Mouse (Mus musculus) heart, adult 18-20 months (tissue): ENCODE results near the gene Zbtb39. TPM values are rescaled to one million over a fixed set of nuclear protein-coding genes. Genes with fewer than 3 reads are reported as not detected.

Experiments used
- total RNA-seq, 2 experiments: library from RNA; stranded (reverse); gene quantifications; 2 replicates each; pipeline ENCODE4 v1.2.3; 2021

Gene Zbtb39
- total RNA-seq, 2 experiments from 2014 or later = 6.8 to 7.6 TPM

Other genes starting within 250 kb of the Zbtb39 start
- under 1 TPM; 0.37 to 0.54 TPM for gene Stac3, start 237.9 kb upstream of the Zbtb39 start, total RNA-seq
- gene Ndufa4l2, start 224.6 kb upstream of the Zbtb39 start, total RNA-seq = 10 to 100 TPM; 23.9 to 27.0 TPM
- 10 to 100 TPM; 39.3 to 44.7 TPM for gene Shmt2, start 217.1 kb upstream of the Zbtb39 start, total RNA-seq
- under 1 TPM; 0.35 to 0.39 TPM for gene Nxph4, start 205.0 kb upstream of the Zbtb39 start, total RNA-seq
- 10 to 100 TPM; 65.2 to 69.7 TPM for gene Lrp1, start 118.4 kb upstream of the Zbtb39 start, total RNA-seq
- 10 to 100 TPM; 45.2 to 45.7 TPM for gene Stat6, start 96.6 kb upstream of the Zbtb39 start, total RNA-seq
- gene Nemp1, start 72.6 kb upstream of the Zbtb39 start, total RNA-seq = 1 to 10 TPM; 3.6 to 3.8 TPM
- gene Nab2, start 71.0 kb upstream of the Zbtb39 start, total RNA-seq = 1 to 10 TPM; 4.8 to 5.3 TPM
- under 1 TPM in 1 of 2 experiments, not detected in 1; 0.08 TPM for gene Myo1a, start 34.4 kb upstream of the Zbtb39 start, total RNA-seq
- gene Tac2, start 15.1 kb upstream of the Zbtb39 start, total RNA-seq = not detected
- 1 to 10 TPM; 3.3 to 3.5 TPM for gene Gpr182, start 12.2 kb downstream of the Zbtb39 start, total RNA-seq
- gene Rdh1, start 20.2 kb downstream of the Zbtb39 start, total RNA-seq = under 1 TPM; 0.07 to 0.10 TPM
- under 1 TPM in 1 of 2 experiments, not detected in 1; 0.10 TPM for gene Rdh16f1, start 20.2 kb downstream of the Zbtb39 start, total RNA-seq
- gene Rdh9, start 36.8 kb downstream of the Zbtb39 start, total RNA-seq = not detected
- under 1 TPM in 1 of 2 experiments, not detected in 1; 0.10 TPM for gene Rdh16, start 61.6 kb downstream of the Zbtb39 start, total RNA-seq
- not detected for gene Rdh19, start 110.4 kb downstream of the Zbtb39 start, total RNA-seq
- not detected for gene Rdh16f2, start 126.9 kb downstream of the Zbtb39 start, total RNA-seq
- not detected for gene Rdh7, start 149.3 kb downstream of the Zbtb39 start, total RNA-seq
- gene Sdr9c7, start 159.0 kb downstream of the Zbtb39 start, total RNA-seq = not detected